Mouse (Mus musculus): ENCODE results near the gene Srgap2.

DNA sequence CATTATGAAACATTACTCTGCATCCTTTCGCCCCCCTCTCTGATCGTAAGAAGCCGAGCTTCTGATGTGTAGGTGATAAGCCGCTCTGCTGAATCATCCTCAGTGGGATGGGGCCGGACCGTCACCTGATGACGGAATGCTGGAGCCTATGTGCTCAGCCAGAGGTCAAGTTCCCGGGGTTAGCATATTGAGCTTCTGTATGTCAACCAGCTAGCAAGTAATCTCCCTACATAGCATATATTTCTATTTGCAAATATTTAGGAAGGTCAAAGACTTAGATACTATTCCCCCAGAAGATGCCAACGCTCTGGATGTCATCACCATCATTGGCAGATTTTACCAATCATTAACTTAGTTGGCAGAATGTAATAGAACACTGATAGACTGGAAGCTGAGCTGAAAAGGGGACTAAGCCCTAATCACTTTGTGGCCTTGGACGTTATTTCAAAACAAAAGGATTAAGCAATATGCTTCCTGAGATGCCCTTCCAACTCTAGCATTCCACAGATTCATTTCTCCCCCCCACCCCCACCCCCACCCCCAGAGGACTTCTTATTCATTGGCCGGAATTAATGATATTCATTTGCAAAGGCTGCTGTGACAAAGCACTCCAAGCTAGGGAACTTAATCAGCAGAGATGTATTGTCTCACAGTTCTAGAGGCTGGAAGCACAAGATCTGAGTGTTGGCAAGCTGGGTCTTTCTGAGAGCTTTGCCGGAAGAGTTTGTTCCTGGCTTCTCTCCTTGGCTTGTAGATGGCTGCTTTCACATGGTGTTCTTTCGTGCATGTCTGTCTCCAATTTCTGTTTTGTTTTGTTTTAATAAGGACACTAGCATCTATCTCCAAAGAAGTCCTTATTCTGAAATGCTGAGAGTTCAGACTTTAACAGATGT, 19.9 kb upstream of the Srgap2 start:
- TF ChIP-seq POLR2A (IDR thresholded peaks at IDR 0.05; ENCODE audit: extremely low read depth, insufficient read depth, low read length) (no peak), CTCF (IDR thresholded peaks at IDR 0.05; ENCODE audit: low read depth, low read length) (no peak)
